Mouse (Mus musculus) skeletal muscle tissue, adult 2 months (tissue): ENCODE data around the gene Aurkb.
"Not testable (repeated sequence)": the region's sequence is repeated elsewhere in the genome, so short reads cannot be mapped to it uniquely, and the experiment has no call there.

Experiments
- DNase-seq: peaks from one replicate; pipeline ENCODE4 v3.0.0-alpha.2; 2012; ENCODE audit warnings: low read depth, low spot score

Aurkb gene

DNA sequence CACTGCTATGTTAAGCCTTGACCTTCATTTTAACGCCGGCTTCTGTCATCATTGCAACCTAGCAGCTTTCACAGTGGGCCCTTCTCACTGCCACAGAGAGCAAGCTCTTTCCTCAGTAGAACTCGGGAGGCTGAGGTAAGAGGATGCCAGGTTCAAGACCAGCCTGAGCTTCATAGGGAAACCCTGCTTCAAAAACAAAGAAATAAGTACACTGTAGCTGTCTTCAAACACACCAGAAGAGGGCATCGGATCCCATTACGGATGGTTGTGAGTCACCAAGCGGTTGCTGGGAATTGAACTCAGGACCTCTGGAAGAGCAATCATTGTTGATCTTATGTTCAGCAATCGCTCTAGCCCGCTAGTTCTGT, 35.4 kb downstream of the Aurkb start:
- no peak for DNase-seq

- DNase-seq: no peak
Observed at GRCm38 (mm10) chr11:69081613-69082012, 36.2 kb downstream of the Aurkb start.

DNA sequence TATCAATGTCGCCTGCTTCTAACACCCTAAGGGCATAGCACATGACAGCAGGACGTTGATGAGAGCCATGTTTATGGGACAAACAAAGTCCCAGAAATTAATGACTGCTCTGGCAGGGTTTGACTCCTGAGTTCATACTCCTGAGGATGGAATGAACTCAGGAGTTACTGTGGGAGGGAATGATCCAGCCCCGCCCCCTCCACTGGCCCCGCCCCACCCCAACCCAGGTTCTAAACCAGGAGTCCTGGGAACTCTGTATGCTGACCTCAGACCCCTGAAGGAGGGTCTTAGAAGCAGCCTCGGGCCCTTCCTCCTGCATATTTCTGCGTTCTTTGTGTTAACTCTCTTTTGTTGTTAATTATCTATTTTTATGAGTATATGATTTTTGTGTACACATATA, 40.2 kb downstream of the Aurkb start:
- no peak for DNase-seq

DNA sequence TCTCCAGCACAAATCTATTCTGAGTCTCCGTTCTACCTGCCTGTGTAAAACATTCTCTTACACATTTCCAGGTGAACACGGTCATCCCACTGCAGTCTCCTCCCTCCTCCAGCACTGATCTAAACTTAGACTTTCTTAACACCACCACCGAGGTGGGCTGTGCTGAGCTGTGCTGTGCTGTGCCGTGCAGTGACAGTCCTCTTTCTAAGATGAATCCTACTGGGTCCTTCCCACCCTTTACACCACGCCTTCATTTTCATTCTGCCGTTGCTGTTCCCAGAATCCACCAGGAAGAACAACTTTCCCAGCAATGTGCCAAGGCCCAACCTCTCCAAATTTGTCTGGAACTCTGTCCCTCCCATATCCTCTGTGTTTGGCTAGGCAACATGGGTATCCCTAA, 40.9 kb downstream of the Aurkb start:
- no peak for DNase-seq

DNA sequence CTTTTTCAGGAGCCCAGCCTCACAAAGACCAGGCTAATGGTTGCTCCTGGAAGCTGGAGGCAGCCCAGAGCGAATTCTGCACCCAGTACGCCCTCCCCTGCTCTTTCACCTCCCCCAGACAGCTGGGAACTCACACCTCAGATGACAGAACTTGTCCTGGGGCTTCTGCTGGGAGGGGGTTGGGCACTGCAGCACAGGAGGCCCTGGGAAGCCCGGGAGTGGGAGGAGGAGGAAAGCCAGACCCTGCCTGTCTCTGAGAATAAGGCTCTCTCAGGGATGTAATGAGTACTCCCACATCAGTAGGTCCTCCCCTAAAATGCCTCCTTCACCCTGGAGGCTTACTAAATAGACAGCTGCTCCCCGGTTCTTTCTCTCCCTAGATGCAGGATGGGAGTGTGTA, 41.6 kb downstream of the Aurkb start:
- no peak for DNase-seq

- no peak for DNase-seq
Observed at GRCm38 (mm10) chr11:69087597-69087996, 42.1 kb downstream of the Aurkb start.

- peak; percentile 81 for DNase-seq
Observed at GRCm38 (mm10) chr11:69088103-69088855, 42.8 kb downstream of the Aurkb start, which contains the start of gene Vamp2. Gene Vamp2 (plus strand): TSS chr11:69088490.

GRCm38 (mm10) chr11:69088856-69089615, 43.6 kb downstream of the Aurkb start:
- DNase-seq: no peak

- no peak for DNase-seq
Observed at GRCm38 (mm10) chr11:69089616-69090290, 44.3 kb downstream of the Aurkb start.

- no peak for DNase-seq
Observed at GRCm38 (mm10) chr11:69090367-69090766, 44.9 kb downstream of the Aurkb start.

DNA sequence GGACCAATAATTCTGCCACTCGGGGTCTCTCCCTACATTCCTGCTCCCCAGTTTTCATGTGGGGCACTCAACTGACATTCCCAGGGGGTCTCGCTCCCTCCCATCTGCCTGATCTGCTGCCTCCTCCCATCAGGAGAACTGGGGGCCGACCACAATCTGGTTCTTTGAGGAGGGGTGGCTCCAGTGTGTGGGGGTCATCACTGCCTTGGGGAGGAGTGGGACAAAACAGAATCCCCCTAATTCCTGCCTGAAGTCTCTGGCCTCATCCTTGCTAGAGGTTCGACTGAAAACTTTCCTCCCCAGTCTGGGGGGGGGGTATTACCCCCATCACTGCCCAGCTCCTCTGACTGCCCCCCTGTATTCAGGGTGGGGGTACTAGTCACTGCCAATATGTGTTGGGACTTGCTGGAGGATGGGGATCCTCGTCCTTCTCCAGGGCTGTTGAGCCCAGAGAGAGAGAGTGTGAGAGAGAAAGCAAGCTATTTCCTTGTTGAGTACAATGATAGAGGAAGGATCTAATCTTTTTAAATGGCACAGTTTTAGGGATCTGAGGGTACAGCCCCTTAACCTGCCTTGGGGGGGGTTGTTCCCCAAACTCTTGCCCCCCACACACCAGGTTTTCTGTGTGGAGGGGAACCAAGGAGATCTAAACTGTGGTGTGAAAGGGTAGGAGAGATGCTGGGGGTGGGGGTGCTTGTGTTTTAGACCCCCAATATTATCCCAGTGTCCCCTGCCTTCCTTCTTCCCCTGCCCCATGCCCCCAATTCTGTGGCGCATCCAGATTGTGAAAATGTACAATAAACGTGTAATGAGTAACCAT, 46.3 kb downstream of the Aurkb start:
- no peak for DNase-seq

- DNase-seq: peak; percentile 72
Observed at GRCm38 (mm10) chr11:69092386-69092751, 46.9 kb downstream of the Aurkb start.

DNA sequence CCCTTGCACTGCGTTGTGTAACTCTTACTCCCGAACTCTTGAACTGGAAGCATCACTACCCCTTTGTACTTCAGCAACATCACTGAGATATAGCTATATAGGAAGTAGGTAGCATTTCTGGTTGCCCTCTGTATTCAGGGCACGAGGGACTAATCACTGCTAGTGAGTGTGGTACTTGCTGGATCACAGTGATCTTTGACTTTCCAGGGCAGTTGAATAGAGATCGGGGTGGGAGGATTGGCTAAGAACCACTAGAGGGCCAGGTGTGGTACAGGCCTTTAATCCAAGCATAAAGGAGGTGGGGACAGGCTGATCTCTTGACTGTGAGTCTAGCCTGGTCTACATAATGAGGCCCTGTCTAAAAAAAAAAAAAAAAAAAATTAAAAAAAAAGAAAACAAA, 47.4 kb downstream of the Aurkb start:
- DNase-seq: no peak

- DNase-seq: not testable (repeated sequence)
Observed at GRCm38 (mm10) chr11:69093856-69094255, 48.4 kb downstream of the Aurkb start.

GRCm38 (mm10) chr11:69094697-69095429, 49.4 kb downstream of the Aurkb start, which contains the start of gene Per1:
Gene Per1 (plus strand): TSS chr11:69095217.
- DNase-seq: peak; percentile 100

DNA sequence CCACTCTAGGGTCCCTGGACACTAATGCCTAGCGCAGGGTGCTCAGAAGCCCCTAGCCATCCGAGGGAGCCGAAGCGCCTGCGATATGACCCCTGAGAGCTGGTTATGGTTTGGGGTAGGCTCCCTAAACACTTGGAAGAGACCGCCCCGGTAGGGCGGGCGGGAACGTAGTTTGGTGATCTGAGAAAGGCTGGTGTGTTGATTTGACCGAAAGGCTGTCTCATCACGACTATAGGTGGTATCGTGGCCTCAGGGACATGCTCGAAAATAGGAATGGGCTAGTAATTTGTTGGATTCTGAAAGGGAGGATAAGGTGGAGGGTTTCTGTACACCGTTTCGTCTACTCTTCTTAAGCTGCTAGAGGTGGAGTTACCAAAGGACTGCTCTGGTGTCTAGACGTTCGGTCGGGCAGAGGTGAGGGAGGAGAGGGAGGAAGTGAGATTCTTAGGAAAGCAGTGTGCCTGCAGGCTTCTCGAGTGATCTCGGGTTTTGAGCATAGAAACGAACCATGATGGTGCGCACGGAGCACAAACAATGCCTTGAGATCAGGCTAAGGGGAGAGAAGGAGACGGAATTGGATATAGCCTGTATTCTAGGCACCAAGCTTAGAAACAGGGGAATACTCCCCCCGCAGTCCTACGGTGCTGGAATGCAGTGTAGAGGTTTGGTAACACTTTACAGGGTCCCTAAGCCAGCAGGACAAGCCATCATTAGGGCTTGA, 50.2 kb downstream of the Aurkb start:
- peak; percentile 66 for DNase-seq

GRCm38 (mm10) chr11:69096360-69096986, 51.0 kb downstream of the Aurkb start:
- DNase-seq: peak; percentile 81

- DNase-seq: peak; percentile 100
Observed at GRCm38 (mm10) chr11:69096987-69097900, 51.8 kb downstream of the Aurkb start.
